In genomic region chr8:34683173-34683572, GRCm38 (mm10) we compare ENCODE assay signal across 16 mouse cellular contexts.
DNase-seq lines count a peak whose midpoint lies in the region.
"Had no signal": no experiment of that assay in that cellular context is flagged by ENCODE, and none has a peak within 500 bp of the region (broad histone marks: within the 10 kb centered on the region; RNA-seq: fewer than 3 reads in every experiment).

No protein-coding gene starts in this region.

- DNase-seq in layer of hippocampus, adult 18-20 months (ENCODE audit: low spot score in 2 of 2) = peak; percentile 33 to 76
- no peak for DNase-seq in layer of hippocampus, adult 9-10 months (ENCODE audit: low spot score)
- DNase-seq in right cerebral cortex, postnatal 25 days = peak; percentile 15
- DNase-seq in right cerebral cortex, postnatal 14 days = no peak
- DNase-seq in induced T-regulatory cell, adult 2 months (ENCODE audit: low read depth) = peak; percentile 46
- no peak for DNase-seq in thymus, adult 18-20 months
- DNase-seq in cerebellum, adult 9-11 months = no peak
- DNase-seq: adrenal gland, postnatal 25 days; cerebellum, adult 9-10 months; gastrocnemius, postnatal 10 days; heart, postnatal 10 days; kidney, postnatal 25 days; lung, adult 18-20 months; lung, postnatal 10 days; thymus, adult 2 months; thymus, postnatal 4 days had no signal

Comparison
In these comparisons a context has a peak if more than half of its experiments do, and no peak if none do; other contexts are left out.
1. DNase-seq: peak in layer of hippocampus, adult 18-20 months (2 of 2), right cerebral cortex, postnatal 25 days (single experiment) and induced T-regulatory cell, adult 2 months (single experiment); none in layer of hippocampus, adult 9-10 months (single experiment), right cerebral cortex, postnatal 14 days (single experiment), thymus, adult 18-20 months (0 of 2) and cerebellum, adult 9-11 months (single experiment).